Mouse (Mus musculus) stomach, embryonic 15.5 days (tissue): ENCODE results near the gene Kremen1. TPM values are rescaled to one million over a fixed set of nuclear protein-coding genes. Genes with fewer than 3 reads are reported as not detected.

ENCODE experiments used
- ATAC-seq: fragments of 200-750 bp; cut with Nextera tagmentation; 2 replicates; pipeline ENCODE4 v1.8.0; 2017; ENCODE audit warnings: low read depth, moderate number of reproducible peaks, moderate TSS enrichment; ENCODE audit not compliant: insufficient read depth, low FRiP score
- H3K27ac ChIP-seq: fragments of 300-500 bp; sonication (generic); 2 replicates; pipeline ENCODE4 v1.5.1; 2015; ENCODE audit warnings: mild to moderate bottlenecking, inconsistent platforms
- H3K27me3 ChIP-seq: fragments of 300-500 bp; sonication (generic); replicated peaks from 2 replicates; pipeline ENCODE4 v1.6.1; 2015; ENCODE audit warnings: inconsistent platforms
- H3K36me3 ChIP-seq: fragments of 300-500 bp; sonication (generic); 2 replicates; pipeline ENCODE4 v1.6.1; 2015; ENCODE audit warnings: inconsistent platforms
- H3K4me1 ChIP-seq: fragments of 300-500 bp; sonication (generic); 2 replicates; pipeline ENCODE4 v1.6.1; 2015; ENCODE audit warnings: inconsistent platforms
- H3K4me2 ChIP-seq: fragments of 300-500 bp; sonication (generic); 2 replicates; pipeline ENCODE4 v1.6.1; 2015; ENCODE audit warnings: mild to moderate bottlenecking, inconsistent platforms
- H3K4me3 ChIP-seq: fragments of 300-500 bp; sonication (generic); replicated peaks from 2 replicates; pipeline ENCODE4 v1.5.1; 2015; ENCODE audit warnings: inconsistent platforms
- H3K9ac ChIP-seq: fragments of 300-500 bp; sonication (generic); 2 replicates; pipeline ENCODE4 v1.6.1; 2015; ENCODE audit warnings: inconsistent platforms
- H3K9me3 ChIP-seq: fragments of 300-500 bp; sonication (generic); 2 replicates; pipeline ENCODE4 v1.6.1; 2016; ENCODE audit warnings: inconsistent platforms
- WGBS: fragments of 180-500 bp; shearing (Covaris S2); methylation state at CpG from one replicate; pipeline ENCODE4 v1.1.7; 2015; 5-methylcytosine and 5-hydroxymethylcytosine counted together
- polyA plus RNA-seq: library from polyadenylated mRNA; unstranded; fragments of >200 nt; fragmentation: Nextera tagmentation; extraction: Ambion mirVana; gene quantifications from 2 replicates; pipeline ENCODE4 v1.2.1, GENCODE M21; 2015

The Kremen1 gene
- polyA plus RNA-seq, 1 experiment from 2014 or later: 18.3 TPM

GRCm38 (mm10) chr11:5154961-5155805, 106.2 kb downstream of the Kremen1 start:
- Histone ChIP-seq H3K4me2 (no peak overlapping the region), H3K4me1 (peaks cover 25% of the 10 kb centered on the region), H3K9ac (no peak overlapping the region), H3K36me3 (no peaks in the 10 kb centered on the region), H3K27me3 (no peaks in the 10 kb centered on the region), H3K4me3 (no peak overlapping the region), H3K9me3 (no peaks in the 10 kb centered on the region), H3K27ac (peak overlapping the region; percentile 67)
- WGBS: 33% methylated on average over 10 of the region's 10 CpGs
- ATAC-seq: peak; percentile 33; the same call in 1 of the 2 replicates

GRCm38 (mm10) chr11:5151680-5152337, 109.5 kb downstream of the Kremen1 start, which contains the start of gene Emid1:
TSS of gene Emid1 (minus strand) at chr11:5152257.
- Histone ChIP-seq H3K9ac (peak within 1 kb of the TSS; percentile 23; the same call in 1 of the 2 replicates), H3K27me3 (no peaks in the 10 kb centered on the region), H3K4me3 (peak within 1 kb of the TSS; percentile 54), H3K9me3 (no peaks in the 10 kb centered on the region), H3K4me1 (peaks cover 39% of the 10 kb centered on the region), H3K27ac (peak within 1 kb of the TSS; percentile 55), H3K36me3 (no peaks in the 10 kb centered on the region), H3K4me2 (peak within 1 kb of the TSS; percentile 96)
- ATAC-seq: peak; percentile 25; the same call in 1 of the 2 replicates
- WGBS: under 1% methylated on average over 42 of the region's 53 CpGs

- Histone ChIP-seq H3K27me3 (no peaks in the 10 kb centered on the region), H3K4me2 (peak overlapping the region; percentile 96), H3K4me1 (peaks cover 39% of the 10 kb centered on the region), H3K9ac (no peak overlapping the region), H3K4me3 (peak overlapping the region; percentile 54), H3K27ac (no peak overlapping the region), H3K36me3 (no peaks in the 10 kb centered on the region), H3K9me3 (no peaks in the 10 kb centered on the region)
- WGBS: 39% methylated on average over 4 of the region's 4 CpGs
- ATAC-seq: no peak
Measured at GRCm38 (mm10) chr11:5151247-5151630, 110.1 kb downstream of the Kremen1 start.

- H3K4me3 ChIP-seq: 0 out of 2 replicates have a peak overlapping the region, but pooled peaks have one; percentile 54
Measured at GRCm38 (mm10) chr11:5150416-5151246, 110.7 kb downstream of the Kremen1 start.

GRCm38 (mm10) chr11:5149955-5150354, 111.4 kb downstream of the Kremen1 start:
- no peaks in the 10 kb centered on the region for H3K36me3 ChIP-seq
- no peaks in the 10 kb centered on the region for H3K9me3 ChIP-seq
- H3K4me3 ChIP-seq: no peak overlapping the region
- H3K4me2 ChIP-seq: peak overlapping the region; percentile 24; the same call in 1 of the 2 replicates
- no peak overlapping the region for H3K9ac ChIP-seq
- peaks cover 31% of the 10 kb centered on the region for H3K4me1 ChIP-seq
- no peaks in the 10 kb centered on the region for H3K27me3 ChIP-seq
- no peak for ATAC-seq
- H3K27ac ChIP-seq: no peak overlapping the region
- WGBS: 75% methylated on average over 9 of the region's 9 CpGs

More at GRCm38 (mm10) chr11:5150416-5151246, 110.7 kb downstream of the Kremen1 start:
- ATAC-seq: no peak
- Histone ChIP-seq H3K9me3 (no peaks in the 10 kb centered on the region), H3K27ac (no peak overlapping the region), H3K9ac (no peak overlapping the region), H3K27me3 (no peaks in the 10 kb centered on the region), H3K4me1 (peaks cover 38% of the 10 kb centered on the region), H3K36me3 (no peaks in the 10 kb centered on the region), H3K4me2 (peak overlapping the region; percentile 96)
- WGBS: 62% methylated on average over 9 of the region's 9 CpGs

GRCm38 (mm10) chr11:5149249-5149648, 112.1 kb downstream of the Kremen1 start:
- peak overlapping the region; percentile 24 for H3K4me2 ChIP-seq
- H3K9ac ChIP-seq: no peak overlapping the region
- no peaks in the 10 kb centered on the region for H3K36me3 ChIP-seq
- no peaks in the 10 kb centered on the region for H3K27me3 ChIP-seq
- H3K27ac ChIP-seq: peak overlapping the region; percentile 21; the same call in 1 of the 2 replicates
- peaks cover 29% of the 10 kb centered on the region for H3K4me1 ChIP-seq
- WGBS: 34% methylated on average over 7 of the region's 7 CpGs
- peak; percentile 52 for ATAC-seq
- H3K4me3 ChIP-seq: peak overlapping the region; percentile 5; the same call in 1 of the 2 replicates
- no peaks in the 10 kb centered on the region for H3K9me3 ChIP-seq

- H3K27ac ChIP-seq: 0 out of 2 replicates have a peak overlapping the region, but pooled peaks have one; percentile 11
- H3K9me3 ChIP-seq: no peaks in the 10 kb centered on the region
- H3K4me2 ChIP-seq: no peak overlapping the region
- WGBS: 66% methylated on average over 3 of the region's 3 CpGs
- no peak overlapping the region for H3K9ac ChIP-seq
- ATAC-seq: no peak; the same call in 1 of the 2 replicates
- no peak overlapping the region for H3K4me3 ChIP-seq
- no peaks in the 10 kb centered on the region for H3K27me3 ChIP-seq
- H3K36me3 ChIP-seq: no peaks in the 10 kb centered on the region
- peaks cover 33% of the 10 kb centered on the region for H3K4me1 ChIP-seq
Measured at GRCm38 (mm10) chr11:5145600-5145999, 115.8 kb downstream of the Kremen1 start.

GRCm38 (mm10) chr11:5141965-5142364, 119.4 kb downstream of the Kremen1 start:
- H3K9ac ChIP-seq: no peak overlapping the region
- 66% methylated on average over 2 of the region's 2 CpGs for WGBS
- peaks cover 32% of the 10 kb centered on the region for H3K4me1 ChIP-seq
- peak overlapping the region; percentile 74; the same call in 1 of the 2 replicates for H3K27ac ChIP-seq
- H3K4me3 ChIP-seq: no peak overlapping the region
- no peaks in the 10 kb centered on the region for H3K9me3 ChIP-seq
- H3K27me3 ChIP-seq: no peaks in the 10 kb centered on the region
- H3K36me3 ChIP-seq: no peaks in the 10 kb centered on the region
- H3K4me2 ChIP-seq: no peak overlapping the region
- no peak for ATAC-seq

Other genes with a start within 250 kb of the Kremen1 start
- gene Rasl10a, start 203.4 kb downstream of the Kremen1 start, polyA plus RNA-seq: 0.71 and 1.3 TPM in 2 replicates
- 26.3 and 28.9 TPM in 2 replicates for gene Gas2l1, start 196.2 kb downstream of the Kremen1 start, polyA plus RNA-seq
- gene Rhbdd3, start 162.6 kb downstream of the Kremen1 start, polyA plus RNA-seq: 27.0 and 28.4 TPM in 2 replicates
- gene Ewsr1, start 162.3 kb downstream of the Kremen1 start, polyA plus RNA-seq: 605 and 630 TPM in 2 replicates
- gene Emid1, start 109.3 kb downstream of the Kremen1 start, polyA plus RNA-seq: 64.2 and 77.2 TPM in 2 replicates
- gene Znrf3, start 183.3 kb upstream of the Kremen1 start, polyA plus RNA-seq: 12.9 and 13.4 TPM in 2 replicates